Mouse (Mus musculus) embryonic facial prominence, embryonic 15.5 days (tissue): Measurements from ENCODE around the gene Il25. TPM values are rescaled to one million over a fixed set of nuclear protein-coding genes. Genes with fewer than 3 reads are reported as not detected.
A peak's percentile ranks its signal among the peaks of the same experiment; 100 is the strongest.

Source experiments
- ATAC-seq: fragments of 200-750 bp; cut with Nextera tagmentation; 2 replicates; pipeline ENCODE4 v1.8.0; 2017; ENCODE audit warnings: low read depth, moderate TSS enrichment; ENCODE audit not compliant: insufficient number of reproducible peaks, low FRiP score, low TSS enrichment
- H3K27ac ChIP-seq: fragments of 300-500 bp; sonication (generic); replicated peaks from 2 replicates; pipeline ENCODE4 v1.5.1; 2015; ENCODE audit warnings: mild to moderate bottlenecking, inconsistent platforms
- H3K27me3 ChIP-seq: fragments of 300-500 bp; sonication (generic); 2 replicates; pipeline ENCODE4 v1.6.1; 2015; ENCODE audit warnings: inconsistent platforms
- H3K36me3 ChIP-seq: fragments of 300-500 bp; sonication (generic); 2 replicates; pipeline ENCODE4 v1.6.1; 2015; ENCODE audit warnings: mild to moderate bottlenecking, inconsistent platforms
- H3K4me1 ChIP-seq: fragments of 300-500 bp; sonication (generic); 2 replicates; pipeline ENCODE4 v1.6.1; 2015; ENCODE audit warnings: inconsistent platforms
- H3K4me2 ChIP-seq: fragments of 300-500 bp; sonication (generic); replicated peaks from 2 replicates; pipeline ENCODE4 v1.6.1; 2015; ENCODE audit warnings: mild to moderate bottlenecking, inconsistent platforms
- H3K4me3 ChIP-seq: fragments of 300-500 bp; sonication (generic); replicated peaks from 2 replicates; pipeline ENCODE4 v1.5.1; 2015; ENCODE audit warnings: mild to moderate bottlenecking, inconsistent platforms
- H3K9ac ChIP-seq: fragments of 300-500 bp; sonication (generic); 2 replicates; pipeline ENCODE4 v1.6.1; 2015; ENCODE audit warnings: inconsistent platforms
- H3K9me3 ChIP-seq: fragments of 300-500 bp; sonication (generic); replicated peaks from 2 replicates; pipeline ENCODE4 v1.6.1; 2016; ENCODE audit warnings: inconsistent platforms
- WGBS: fragments of 180-500 bp; shearing (Covaris S2); methylation state at CpG from one replicate; pipeline ENCODE4 v1.1.7; 2015; 5-methylcytosine and 5-hydroxymethylcytosine counted together
- polyA plus RNA-seq: library from polyadenylated mRNA; unstranded; fragments of >200 nt; fragmentation: Nextera tagmentation; extraction: Ambion mirVana; gene quantifications from 2 replicates; pipeline ENCODE4 v1.2.1, GENCODE M21; 2015

The Il25 gene
- polyA plus RNA-seq = 0.47 TPM in 1 of 2 replicates, not detected in the other

DNA sequence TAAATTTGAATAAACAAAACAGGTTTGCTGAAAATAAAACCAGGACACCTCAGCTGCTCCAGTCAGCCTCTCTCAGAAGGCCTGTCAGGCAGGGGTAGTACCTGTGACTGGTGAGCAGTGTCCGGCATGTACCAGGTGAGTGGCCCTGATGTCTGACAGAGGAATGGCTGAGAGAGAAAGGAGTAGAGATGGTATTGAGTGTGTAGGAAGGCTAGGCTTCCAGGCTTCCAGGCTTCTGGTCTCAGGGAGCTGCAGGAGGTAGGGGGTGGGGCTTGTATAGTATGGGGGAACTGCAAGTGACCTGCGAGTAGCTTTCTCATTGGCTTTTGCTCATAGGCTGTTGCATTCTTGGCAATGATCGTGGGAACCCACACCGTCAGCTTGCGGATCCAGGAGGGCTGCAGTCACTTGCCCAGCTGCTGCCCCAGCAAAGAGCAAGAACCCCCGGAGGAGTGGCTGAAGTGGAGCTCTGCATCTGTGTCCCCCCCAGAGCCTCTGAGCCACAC is at the start of gene Il25:
Gene Il25 (plus strand): TSS at position 51 of the 506 bp plus-strand sequence.
- H3K27me3 ChIP-seq = 0 out of 2 replicates have a peak, but pooled peaks cover 3% of the 10 kb centered on the region
- no peak within 1 kb of the TSS for H3K27ac ChIP-seq
- peaks cover 38% of the 10 kb centered on the region for H3K4me1 ChIP-seq
- no peak within 1 kb of the TSS for H3K4me2 ChIP-seq
- 26% methylated on average over 6 of the region's 6 CpGs for WGBS
- no peak for ATAC-seq
- H3K36me3 ChIP-seq = no peaks in the 10 kb centered on the region
- H3K4me3 ChIP-seq = no peak within 1 kb of the TSS
- no peak within 1 kb of the TSS for H3K9ac ChIP-seq
- H3K9me3 ChIP-seq = no peaks in the 10 kb centered on the region

DNA sequence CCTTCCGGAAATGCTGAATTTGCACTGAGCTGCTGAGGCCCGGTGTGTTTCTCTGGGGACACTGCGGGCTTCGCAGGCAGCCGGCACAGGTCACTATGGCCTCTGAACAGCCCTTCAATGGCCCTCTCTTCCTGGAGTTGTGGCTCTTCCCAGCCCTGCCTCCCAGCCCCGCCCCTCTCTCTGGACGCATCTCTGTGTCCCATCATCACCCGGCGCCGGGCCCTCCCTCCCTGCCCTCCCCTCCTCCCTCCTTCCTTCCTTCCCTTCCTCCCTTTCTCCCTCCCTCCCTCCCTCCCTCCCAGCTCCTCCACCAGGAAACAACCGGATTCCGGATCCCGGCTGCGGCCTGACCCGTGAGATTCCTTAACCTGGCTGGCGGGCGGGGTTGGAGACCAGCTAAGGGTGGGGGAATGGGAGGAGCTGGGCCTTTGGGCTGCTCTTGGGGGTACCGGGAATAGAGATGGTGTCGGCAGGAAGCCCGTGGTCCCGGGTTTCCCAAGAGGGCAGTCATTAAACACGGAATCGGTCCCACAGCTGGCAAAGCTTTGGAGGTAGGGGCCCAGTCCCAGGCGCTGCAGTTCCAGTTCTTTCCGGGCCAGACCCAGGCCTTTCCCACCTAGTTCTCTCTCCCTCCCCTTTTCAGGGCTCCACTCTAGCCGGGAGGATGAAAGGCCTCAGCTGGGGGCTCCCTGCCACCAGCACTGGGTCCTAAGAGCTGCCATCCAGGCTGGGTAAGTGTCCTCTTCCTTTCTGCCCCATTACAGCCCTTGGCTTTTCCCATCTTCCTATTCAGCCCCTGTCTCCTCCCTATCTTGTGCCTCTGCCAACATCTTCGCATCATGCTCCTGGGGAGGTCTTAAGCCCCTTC is 49.1 kb upstream of the Il25 start, which contains the start of the genes Bcl2l2 and Gm20521:
Gene Bcl2l2 (plus strand): TSS at position 224 of the 868 bp plus-strand sequence.
Gene Gm20521 (plus strand): TSS at position 288 of the 868 bp plus-strand sequence.
- Histone ChIP-seq H3K27ac (peak within 1 kb of the TSS; percentile 95), H3K27me3 (0 out of 2 replicates have a peak, but pooled peaks cover under 1% of the 10 kb centered on the region), H3K9ac (peak within 1 kb of the TSS; percentile 75), H3K4me1 (peaks cover 24% of the 10 kb centered on the region), H3K36me3 (peaks cover 17% of the 10 kb centered on the region; the same call in 1 of the 2 replicates), H3K9me3 (no peaks in the 10 kb centered on the region), H3K4me2 (peak within 1 kb of the TSS; percentile 77), H3K4me3 (peak within 1 kb of the TSS; percentile 70)
- ATAC-seq = peak; percentile 91
- under 1% methylated on average over 27 of the region's 27 CpGs for WGBS

DNA sequence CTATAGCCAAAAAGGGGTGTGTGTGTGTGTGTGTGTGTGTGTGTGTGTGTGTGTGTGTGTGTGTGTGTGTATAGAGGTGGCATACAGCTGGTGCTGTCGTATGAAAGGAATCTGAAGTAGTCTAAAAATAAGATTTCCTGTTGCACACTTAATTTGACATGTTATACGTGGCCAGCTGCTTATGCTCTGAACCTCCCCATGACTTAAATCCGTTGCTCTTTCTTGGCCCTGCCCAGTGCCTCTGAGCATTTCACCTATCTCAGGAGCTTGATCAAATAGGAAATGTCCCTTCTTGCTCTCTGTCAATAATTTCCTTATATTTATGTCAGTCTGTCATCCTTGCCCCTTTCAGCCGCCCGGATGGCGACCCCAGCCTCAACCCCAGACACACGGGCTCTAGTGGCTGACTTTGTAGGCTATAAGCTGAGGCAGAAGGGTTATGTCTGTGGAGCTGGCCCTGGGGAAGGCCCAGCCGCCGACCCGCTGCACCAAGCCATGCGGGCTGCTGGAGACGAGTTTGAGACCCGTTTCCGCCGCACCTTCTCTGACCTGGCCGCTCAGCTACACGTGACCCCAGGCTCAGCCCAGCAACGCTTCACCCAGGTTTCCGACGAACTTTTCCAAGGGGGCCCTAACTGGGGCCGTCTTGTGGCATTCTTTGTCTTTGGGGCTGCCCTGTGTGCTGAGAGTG is 48.3 kb upstream of the Il25 start:
- WGBS = 27% methylated on average over 20 of the region's 21 CpGs
- H3K27me3 ChIP-seq = no peaks in the 10 kb centered on the region
- H3K4me1 ChIP-seq = peaks cover 24% of the 10 kb centered on the region
- peak overlapping the region; percentile 77 for H3K4me2 ChIP-seq
- peak overlapping the region; percentile 75 for H3K9ac ChIP-seq
- H3K36me3 ChIP-seq = peaks cover 17% of the 10 kb centered on the region; the same call in 1 of the 2 replicates
- ATAC-seq = no peak
- H3K4me3 ChIP-seq = peak overlapping the region; percentile 70
- no peaks in the 10 kb centered on the region for H3K9me3 ChIP-seq
- H3K27ac ChIP-seq = peak overlapping the region; percentile 95

DNA sequence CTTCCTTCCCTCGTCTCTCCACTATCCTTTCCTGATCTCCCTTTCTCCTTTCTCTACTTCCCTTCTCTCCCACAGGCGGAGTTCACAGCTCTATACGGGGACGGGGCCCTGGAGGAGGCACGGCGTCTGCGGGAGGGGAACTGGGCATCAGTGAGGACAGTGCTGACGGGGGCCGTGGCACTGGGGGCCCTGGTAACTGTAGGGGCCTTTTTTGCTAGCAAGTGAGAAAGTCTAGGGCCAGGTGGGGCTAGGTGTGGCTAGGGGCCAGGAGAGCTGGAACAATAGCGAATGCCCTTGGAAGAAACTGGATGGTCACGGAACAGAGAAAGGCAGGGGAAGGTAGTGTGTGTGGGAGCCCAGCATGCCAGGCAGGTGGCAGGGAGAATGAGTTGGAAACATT is 47.2 kb upstream of the Il25 start:
- ATAC-seq = no peak

DNA sequence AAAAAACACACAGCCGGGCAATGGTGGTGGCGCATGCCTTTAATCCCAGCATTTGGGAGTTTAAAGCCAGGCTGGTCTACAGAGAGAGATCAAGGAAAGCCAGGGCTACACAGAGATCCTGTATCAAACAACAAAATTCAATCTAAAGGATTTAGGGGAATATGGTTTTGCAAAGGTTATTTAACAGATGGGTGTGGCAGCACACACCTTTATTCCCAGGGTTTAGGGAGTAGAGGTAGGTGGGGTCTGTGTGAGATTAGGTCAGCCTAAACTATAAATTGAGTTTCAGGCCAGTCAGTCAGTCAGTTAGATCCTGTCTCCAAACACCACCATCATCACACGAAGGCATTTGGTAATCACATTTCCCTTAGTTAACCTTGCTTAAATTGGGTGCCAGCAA is 40.3 kb upstream of the Il25 start, which contains the start of gene Pabpn1:
Gene Pabpn1 (plus strand): TSS at position 301 of the 400 bp plus-strand sequence.
- ATAC-seq = no peak
- Histone ChIP-seq H3K36me3 (peaks cover 19% of the 10 kb centered on the region), H3K4me3 (peak within 1 kb of the TSS; percentile 94), H3K9ac (peak within 1 kb of the TSS; percentile 33), H3K4me1 (peaks cover 17% of the 10 kb centered on the region), H3K27ac (peak within 1 kb of the TSS; percentile 93), H3K4me2 (peak within 1 kb of the TSS; percentile 56), H3K9me3 (no peaks in the 10 kb centered on the region), H3K27me3 (no peaks in the 10 kb centered on the region)
- WGBS = 92% methylated on average over 3 of the region's 3 CpGs

More for the DNA sequence above, 47.2 kb upstream of the Il25 start:
- peak overlapping the region; percentile 77; the same call in 1 of the 2 replicates for H3K4me2 ChIP-seq
- no peak overlapping the region for H3K9ac ChIP-seq
- peaks cover 24% of the 10 kb centered on the region for H3K4me1 ChIP-seq
- H3K9me3 ChIP-seq = no peaks in the 10 kb centered on the region
- H3K36me3 ChIP-seq = peaks cover 17% of the 10 kb centered on the region; the same call in 1 of the 2 replicates
- 91% methylated on average over 11 of the region's 11 CpGs for WGBS
- no peak overlapping the region for H3K27ac ChIP-seq
- no peaks in the 10 kb centered on the region for H3K27me3 ChIP-seq
- H3K4me3 ChIP-seq = no peak overlapping the region

DNA sequence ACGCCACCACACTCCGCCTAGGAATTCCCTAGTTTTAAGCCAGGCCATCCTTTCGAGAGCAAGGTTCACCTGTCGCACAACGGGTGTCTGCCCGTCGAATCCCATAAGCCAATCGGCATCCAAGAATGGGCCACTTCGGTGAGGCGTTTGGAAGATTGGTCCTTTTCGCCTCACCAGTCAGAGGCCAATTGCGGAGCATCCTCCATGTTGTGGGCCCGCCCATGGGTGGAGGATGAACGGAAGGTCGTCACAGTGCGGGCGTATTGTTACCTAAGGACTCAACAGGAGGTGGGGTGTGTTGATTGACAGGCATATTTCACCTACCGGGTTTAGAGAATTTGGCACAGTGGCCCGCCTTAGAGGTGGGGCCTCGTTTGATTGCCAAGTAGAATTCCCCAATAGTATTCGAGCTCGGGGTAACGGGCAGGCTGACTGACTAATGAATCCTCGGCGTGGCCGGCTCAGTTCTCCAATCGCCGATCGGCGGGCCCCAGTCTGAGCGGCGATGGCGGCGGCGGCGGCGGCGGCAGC is 38.8 kb upstream of the Il25 start:
- under 1% methylated on average over 38 of the region's 38 CpGs for WGBS
- peak; percentile 98 for ATAC-seq
- Histone ChIP-seq H3K36me3 (peaks cover 30% of the 10 kb centered on the region), H3K9ac (peak overlapping the region; percentile 97), H3K4me3 (peak overlapping the region; percentile 94), H3K27me3 (no peaks in the 10 kb centered on the region), H3K9me3 (no peaks in the 10 kb centered on the region), H3K4me2 (peak overlapping the region; percentile 56), H3K4me1 (peaks cover 22% of the 10 kb centered on the region), H3K27ac (peak overlapping the region; percentile 93)

DNA sequence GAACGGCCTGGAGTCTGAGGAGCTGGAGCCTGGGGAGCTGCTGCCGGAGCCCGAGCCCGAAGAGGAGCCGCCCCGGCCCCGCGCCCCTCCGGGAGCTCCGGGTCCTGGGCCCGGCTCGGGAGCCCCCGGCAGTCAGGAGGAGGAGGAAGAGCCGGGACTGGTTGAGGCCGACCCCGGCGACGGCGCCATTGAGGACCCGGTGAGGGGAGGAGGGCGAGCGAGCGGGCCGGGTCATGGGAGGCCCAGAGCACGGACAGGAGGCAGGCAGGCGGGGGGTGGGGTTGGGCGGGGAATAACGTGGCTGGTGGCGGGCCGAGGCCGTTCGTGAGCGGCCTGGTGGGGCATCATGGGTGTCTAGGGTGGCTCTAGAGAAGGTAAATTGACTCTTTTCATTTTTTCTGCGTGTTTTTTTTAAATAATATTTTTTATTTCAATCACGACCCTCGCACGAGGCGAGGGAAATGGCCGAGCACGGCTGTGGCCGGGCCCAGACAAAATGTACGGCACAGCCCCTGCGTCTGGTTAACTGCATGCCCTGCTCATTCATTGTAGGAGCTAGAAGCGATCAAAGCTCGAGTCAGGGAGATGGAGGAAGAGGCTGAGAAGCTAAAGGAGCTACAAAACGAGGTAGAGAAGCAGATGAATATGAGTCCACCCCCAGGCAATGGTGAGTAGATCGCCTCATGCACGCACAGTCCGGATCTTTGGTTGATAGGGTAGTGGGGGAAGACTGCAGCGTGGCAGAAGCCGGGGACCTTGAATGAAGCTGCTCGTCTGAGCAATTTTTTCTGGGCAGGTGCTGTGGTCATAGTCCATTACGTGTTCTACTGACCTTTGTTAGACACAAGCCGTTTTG is 38.0 kb upstream of the Il25 start:
- peak; percentile 77 for ATAC-seq
- H3K4me3 ChIP-seq = peak overlapping the region; percentile 94
- peak overlapping the region; percentile 97 for H3K9ac ChIP-seq
- H3K27ac ChIP-seq = peak overlapping the region; percentile 90
- H3K4me1 ChIP-seq = peaks cover 22% of the 10 kb centered on the region
- peaks cover 30% of the 10 kb centered on the region for H3K36me3 ChIP-seq
- under 1% methylated on average over 53 of the region's 54 CpGs for WGBS
- no peaks in the 10 kb centered on the region for H3K27me3 ChIP-seq
- peak overlapping the region; percentile 58 for H3K4me2 ChIP-seq
- H3K9me3 ChIP-seq = no peaks in the 10 kb centered on the region

DNA sequence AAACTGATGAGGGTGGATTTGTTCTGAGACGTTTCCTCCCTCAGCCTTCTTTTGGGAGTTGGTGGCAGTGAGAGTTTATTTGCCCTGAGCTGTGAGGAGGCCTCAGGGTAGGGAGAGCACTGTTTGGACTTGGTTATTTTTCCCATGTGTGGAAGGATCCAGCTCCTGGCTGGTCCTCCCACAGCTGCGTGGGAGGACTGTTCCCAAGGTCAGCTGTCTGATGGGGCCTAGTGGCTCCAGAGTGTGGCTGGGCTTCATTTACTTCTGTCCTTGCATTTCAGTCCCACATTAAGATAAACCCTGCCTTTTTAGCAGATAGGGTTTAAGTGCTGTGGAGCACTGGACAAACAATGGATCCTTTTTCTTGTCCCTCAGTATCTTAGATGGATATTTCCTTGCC is 35.0 kb upstream of the Il25 start:
- H3K9ac ChIP-seq = no peak overlapping the region
- H3K4me2 ChIP-seq = no peak overlapping the region
- peaks cover 30% of the 10 kb centered on the region for H3K36me3 ChIP-seq
- WGBS = 50% methylated on average over 2 of the region's 2 CpGs
- H3K9me3 ChIP-seq = no peaks in the 10 kb centered on the region
- H3K4me1 ChIP-seq = peaks cover 22% of the 10 kb centered on the region
- no peaks in the 10 kb centered on the region for H3K27me3 ChIP-seq
- H3K4me3 ChIP-seq = no peak overlapping the region
- ATAC-seq = no peak
- peak overlapping the region; percentile 39; the same call in 1 of the 2 replicates for H3K27ac ChIP-seq

DNA sequence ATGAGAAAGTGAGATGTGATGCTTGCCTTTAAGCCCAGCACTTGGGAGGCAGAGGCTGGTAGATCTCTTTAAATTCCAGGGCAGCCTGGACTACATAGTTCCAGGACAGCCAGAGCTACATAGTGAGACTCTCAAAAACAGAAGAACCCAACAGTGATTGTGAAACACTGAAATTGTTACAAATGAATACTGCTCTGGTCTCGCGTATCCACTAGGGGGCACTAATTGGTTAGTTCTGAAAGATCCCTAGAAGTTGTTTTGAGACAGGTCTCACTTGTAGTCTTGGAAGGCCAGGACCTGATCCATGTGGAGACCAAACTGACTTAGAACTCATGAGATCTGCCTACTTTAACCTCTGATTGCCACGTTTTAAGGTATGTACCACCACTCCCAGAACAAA is 32.1 kb upstream of the Il25 start:
- peak; percentile 70; the same call in 1 of the 2 replicates for ATAC-seq
- Histone ChIP-seq H3K27me3 (no peaks in the 10 kb centered on the region), H3K36me3 (peaks cover 45% of the 10 kb centered on the region), H3K27ac (peak overlapping the region; percentile 58; the same call in 1 of the 2 replicates), H3K4me3 (no peak overlapping the region), H3K9me3 (no peaks in the 10 kb centered on the region), H3K4me1 (peaks cover 12% of the 10 kb centered on the region), H3K4me2 (no peak overlapping the region), H3K9ac (no peak overlapping the region)
- under 1% methylated on average over 3 of the region's 3 CpGs for WGBS

DNA sequence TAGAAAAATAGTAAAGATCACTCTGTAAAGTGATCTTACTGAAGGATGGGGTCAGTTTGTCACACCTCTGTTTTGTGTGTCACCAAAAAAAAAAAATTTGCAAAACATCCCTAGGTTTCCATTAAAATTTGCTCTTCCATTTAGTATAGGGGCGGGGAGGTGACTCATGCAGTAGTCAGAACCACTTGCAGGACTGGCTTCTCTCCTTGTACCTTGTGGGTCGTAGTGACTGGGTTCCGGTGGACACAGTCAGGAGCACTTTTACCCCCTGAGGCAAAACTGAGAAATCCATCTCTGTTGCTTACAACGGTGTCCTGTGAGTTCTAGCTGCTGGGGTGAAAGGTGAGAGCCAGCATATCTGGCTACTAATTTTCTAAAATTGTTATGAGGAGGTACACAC is 28.9 kb upstream of the Il25 start:
- Histone ChIP-seq H3K4me1 (no peaks in the 10 kb centered on the region; the same call in 1 of the 2 replicates), H3K9me3 (no peaks in the 10 kb centered on the region), H3K4me2 (no peak overlapping the region), H3K36me3 (peaks cover 46% of the 10 kb centered on the region), H3K4me3 (no peak overlapping the region), H3K9ac (no peak overlapping the region), H3K27me3 (no peaks in the 10 kb centered on the region), H3K27ac (no peak overlapping the region)
- 71% methylated on average over 4 of the region's 4 CpGs for WGBS
- ATAC-seq = no peak
